Mouse (Mus musculus): ENCODE measurements around the gene Ndufb2.

Gene Ndufb2

DNA sequence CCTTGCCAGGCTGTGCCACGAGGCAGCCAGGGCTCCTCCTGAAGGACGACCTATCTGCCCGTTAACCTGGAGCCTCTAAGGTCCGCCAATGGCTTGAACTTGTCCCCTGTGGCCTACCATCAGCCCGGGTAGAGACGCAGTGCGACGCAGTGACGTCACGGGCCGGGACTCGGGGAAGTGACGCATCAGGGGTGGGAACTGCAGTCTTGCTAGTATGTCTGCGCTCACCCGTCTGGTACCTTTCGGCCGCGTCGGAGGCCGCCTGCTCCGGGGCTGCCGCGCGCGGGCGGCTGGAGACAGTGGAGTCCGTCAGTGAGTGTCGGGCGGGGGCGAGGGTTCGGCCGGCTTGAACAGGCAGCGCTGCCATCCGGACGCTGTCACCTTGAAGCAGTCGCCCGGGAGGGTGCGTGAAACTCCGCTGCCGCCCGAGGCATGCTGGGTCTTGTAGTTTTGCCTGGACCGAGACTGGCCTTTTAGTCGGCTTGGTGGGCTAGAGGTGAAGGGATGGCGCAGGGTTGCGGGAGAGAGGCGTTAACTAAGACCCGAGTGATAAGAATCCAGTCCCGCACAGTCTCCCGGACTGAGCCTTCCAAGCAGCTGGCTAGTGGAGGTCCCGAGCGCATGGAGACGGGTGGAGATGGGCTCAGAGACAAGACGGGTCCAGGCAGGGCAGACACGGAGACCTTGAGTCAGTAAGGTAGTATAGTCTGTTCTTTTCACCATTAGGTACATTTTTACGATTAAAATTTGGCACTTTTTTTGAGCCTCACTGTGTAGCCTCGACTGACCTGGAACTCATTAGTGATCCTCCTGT lies at the start of gene Ndufb2:
Gene Ndufb2, plus strand, starts transcription at position 174 of the 814 bp plus-strand sequence.
- peak; percentile 84 to 96 for DNase-seq (ENCODE audit: low spot score in 2 of 2)

DNA sequence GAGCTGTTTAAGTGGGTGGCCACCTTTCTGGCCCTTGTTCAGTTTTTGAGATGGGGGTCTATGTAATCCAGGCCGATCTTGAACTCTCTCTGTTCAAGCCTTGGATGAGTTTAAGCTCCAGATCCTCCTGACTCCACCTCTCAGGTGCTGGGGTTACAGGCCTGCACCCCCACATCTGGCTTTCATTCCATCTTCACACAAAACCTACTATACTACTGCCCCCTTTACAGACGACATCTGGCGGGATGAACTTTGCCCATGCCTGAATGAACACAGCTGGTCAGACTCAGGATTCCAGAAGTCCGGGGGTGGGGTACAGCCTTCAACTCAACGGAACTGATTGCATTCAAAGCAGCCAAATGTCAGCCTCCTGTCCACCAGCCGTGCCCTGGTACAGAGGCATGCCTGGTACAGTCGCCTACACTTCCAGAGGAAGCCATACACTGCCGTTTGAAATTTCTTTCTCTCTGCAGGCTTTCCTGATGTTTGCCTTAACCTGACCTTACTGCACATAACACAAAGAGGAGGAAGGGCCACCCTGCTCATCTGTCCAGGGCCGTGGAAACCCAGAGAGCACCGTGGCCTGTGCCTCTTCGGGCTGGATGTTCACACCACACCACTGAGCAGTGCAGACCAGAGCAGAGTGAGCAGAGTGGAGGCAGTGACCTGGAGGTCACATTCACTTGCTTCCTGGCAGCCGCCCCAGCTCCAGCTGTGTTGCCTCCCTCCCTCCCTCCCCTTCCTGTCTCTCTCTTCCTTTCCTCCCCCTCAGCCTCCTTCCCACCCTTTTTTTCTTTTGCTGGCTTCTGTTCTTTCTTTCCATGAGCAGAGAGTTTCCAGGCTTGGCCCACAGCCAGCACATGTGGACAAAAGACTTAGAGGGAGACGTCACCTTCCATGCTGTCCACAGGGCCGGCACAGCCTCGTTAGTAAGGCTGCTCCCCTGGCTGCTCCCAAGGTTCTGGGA lies 49.5 kb upstream of the Ndufb2 start:
- peak in 1 of 2 experiments; percentile 46 for DNase-seq (ENCODE audit: low spot score in 2 of 2)

DNA sequence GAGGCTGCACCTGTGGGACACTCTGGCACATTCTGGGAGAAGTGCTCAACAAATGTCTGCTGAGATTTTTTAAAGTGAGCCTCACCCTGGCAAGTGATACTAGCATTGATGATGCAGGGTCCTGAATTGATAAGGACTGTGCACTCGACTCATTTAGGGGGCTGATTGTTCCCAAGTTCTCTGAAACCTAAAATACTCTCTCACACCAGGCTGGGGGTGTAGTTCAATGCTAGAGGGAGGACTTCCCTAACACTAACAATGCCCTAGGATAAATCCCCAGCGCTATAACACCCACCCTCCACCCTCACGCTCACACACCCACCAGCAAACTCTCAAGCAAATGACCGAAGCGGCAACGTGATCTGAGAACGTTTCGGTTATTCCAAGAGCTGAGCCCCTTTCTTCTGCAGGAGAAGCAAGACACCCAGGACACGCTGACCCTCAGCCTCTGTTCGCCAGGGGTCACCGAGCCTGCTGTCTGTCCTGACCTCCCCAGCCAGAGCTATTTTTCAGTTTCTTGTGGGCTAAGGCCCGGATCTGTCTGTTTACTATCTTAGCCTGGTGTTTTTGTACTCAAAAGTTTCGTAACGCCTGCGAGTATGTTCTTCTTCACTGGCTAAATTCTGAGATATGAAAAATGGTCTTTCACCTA lies 48.5 kb upstream of the Ndufb2 start:
- DNase-seq (ENCODE audit: low spot score in 2 of 2): no peak

DNA sequence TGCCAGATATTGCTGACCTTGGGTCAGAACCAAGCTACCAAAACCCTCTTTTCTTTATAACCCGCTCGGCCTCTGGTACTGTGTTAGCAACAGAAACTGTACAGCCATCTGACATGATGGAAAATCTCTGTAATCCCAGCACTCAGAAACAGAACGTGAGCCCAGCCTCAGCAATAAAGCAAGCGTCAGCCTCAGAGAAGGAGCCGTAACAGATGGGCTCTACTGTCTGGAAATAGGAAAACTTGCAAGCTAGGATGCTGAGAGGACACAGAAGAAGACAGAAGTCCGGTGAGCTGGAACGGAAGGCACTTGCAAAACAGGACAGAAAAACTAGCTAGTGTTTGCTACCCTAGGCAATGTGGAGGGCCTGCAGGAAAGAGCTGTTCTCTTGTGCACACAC lies 46.9 kb upstream of the Ndufb2 start:
- no peak for DNase-seq (ENCODE audit: low spot score in 2 of 2)

DNA sequence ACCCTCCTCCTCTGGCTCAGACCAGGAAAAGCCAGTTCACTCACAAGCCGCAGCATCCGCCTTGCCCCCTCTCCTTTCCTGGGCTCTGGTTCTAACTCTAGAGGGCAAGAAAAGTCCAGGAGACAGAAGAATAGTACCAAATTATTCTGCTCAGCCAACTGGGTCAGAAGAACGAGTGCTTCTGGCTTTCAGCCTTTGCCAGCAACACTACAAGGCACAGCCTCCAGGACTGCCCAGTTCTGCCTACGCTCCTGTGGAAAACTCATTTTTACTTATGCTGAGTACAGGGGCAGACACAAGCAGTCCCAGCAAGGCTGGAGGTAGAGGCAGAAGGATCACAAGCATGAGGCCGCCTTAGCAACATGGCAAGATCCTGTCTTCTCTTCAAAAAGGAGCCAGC lies 44.3 kb upstream of the Ndufb2 start:
- no peak for DNase-seq (ENCODE audit: low spot score in 2 of 2)

- no peak for DNase-seq (ENCODE audit: low spot score in 2 of 2)
Measured at GRCm38 (mm10) chr6:39551981-39552636, 40.3 kb upstream of the Ndufb2 start.

GRCm38 (mm10) chr6:39554888-39555647 lies 37.3 kb upstream of the Ndufb2 start:
- DNase-seq (ENCODE audit: low spot score in 2 of 2): no peak

DNA sequence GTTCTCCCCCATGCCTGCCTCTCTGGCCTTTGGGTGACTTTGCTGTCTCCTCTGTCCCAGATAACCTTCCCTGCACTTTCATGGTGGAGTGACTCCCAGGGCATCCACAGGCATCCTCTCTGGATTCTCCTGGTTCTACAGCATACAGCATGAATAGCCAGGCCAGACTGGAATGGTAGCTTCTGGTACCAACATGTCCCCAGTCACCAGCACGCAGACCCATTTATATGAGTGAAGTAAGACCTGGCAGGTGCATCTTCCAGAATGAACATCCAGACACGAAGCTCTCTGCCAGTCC lies 36.8 kb upstream of the Ndufb2 start:
- DNase-seq (ENCODE audit: low spot score in 2 of 2): no peak

- DNase-seq (ENCODE audit: low spot score in 2 of 2): no peak
Measured at GRCm38 (mm10) chr6:39556900-39557659, 35.3 kb upstream of the Ndufb2 start.

DNA sequence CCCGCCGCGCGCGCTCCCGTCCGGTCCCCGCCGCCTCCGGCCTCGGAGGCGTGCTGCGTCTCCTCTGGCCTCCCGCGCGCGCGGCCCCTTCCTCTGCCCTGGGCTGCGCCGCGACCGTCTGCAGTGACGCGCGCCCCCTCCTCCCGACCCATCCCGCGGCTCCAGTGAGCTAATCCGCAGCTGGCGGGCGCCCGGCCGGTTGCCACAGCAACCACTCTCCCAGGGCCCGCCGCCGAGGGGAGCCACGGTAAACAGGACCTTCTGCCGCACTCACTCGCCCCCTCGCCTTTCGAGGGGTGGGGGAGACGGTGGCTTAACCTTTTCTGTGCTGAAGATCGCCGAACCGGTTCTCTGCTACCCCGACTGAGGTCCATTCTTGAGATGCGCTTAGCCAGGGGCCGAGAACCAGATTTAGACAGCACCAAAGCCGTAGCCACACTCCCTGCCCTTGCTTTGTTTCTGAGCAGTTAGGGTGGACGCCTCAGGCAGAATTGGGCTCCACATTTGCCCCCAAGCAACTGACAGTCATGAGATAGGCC lies 34.6 kb upstream of the Ndufb2 start, which contains the start of gene Dennd2a:
Gene Dennd2a, minus strand, starts transcription at position 145 of the 539 bp plus-strand sequence.
- peak; percentile 55 to 82 for DNase-seq (ENCODE audit: low spot score in 2 of 2)

DNA sequence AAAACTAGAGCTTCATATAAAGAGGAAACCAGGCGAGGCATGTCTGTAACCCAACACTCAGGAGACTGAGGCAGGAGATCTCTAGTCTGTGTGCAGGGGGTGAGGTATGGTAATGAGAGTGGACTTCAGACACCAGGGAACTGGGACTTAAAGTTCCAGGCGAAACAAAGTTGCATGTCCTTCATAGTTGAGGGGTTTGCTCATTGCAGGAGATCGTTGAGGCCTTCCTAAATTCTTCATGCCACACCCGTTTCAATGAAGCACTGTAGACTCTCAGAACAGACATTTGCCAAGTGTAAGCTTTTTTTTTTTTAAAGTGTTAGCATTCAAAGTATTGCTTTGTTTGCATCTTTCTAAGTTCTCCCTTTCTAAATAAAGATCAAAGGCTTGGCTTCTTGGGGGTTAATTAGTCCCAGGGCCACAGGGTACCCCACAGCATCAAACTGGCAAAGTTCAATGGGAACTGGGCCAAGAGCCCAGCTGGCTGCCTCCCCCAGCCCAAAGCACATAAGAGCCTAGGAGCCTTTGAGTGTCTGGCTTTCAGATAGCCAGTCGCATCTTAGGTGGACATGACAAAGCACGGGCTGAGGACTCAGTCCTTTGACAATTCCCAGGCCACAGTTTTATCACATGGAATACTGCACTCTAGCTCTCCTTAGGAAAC lies 33.0 kb upstream of the Ndufb2 start:
- DNase-seq (ENCODE audit: low spot score in 2 of 2): no peak

DNA sequence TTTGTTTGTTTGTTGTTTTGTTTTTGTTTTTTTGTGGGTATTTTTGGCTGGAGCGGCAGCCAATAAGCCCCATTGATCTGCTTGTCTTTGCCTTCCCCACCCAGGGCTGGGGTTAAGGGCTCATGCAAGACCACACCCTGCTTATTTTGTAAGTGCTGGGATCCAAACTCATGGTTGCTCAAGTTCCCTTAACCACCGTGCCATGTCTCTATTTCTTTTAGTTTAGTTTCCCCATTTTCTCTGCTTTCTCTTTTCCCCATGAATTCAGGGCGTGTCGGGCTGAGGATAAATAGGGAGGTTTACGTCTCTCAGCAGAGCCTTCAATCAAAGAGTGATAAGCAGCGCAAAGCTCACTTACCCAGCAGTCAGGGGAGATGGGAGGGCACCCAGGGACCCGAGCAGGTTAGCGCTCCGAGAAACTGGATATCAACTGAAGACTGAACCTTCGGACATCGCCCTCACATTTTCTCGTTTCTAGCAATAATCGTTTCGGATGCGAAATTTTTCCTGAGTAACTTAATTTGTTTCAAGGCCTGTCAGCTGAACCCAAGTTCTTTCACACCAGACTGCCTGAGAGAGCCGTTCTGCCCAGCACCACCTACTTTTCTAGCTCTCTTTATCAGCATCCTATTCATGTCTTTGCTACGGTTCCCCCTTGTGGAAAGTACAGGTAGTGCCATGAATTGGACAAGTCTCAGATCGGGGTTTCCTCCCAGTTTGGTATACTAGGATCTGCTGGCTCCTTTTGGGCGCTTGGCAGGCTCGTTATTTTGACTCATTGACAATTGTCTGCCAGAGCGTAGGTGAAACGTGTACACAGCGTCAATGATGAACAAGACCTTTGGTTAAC lies 30.0 kb upstream of the Ndufb2 start:
- peak; percentile 62 to 96 for DNase-seq (ENCODE audit: low spot score in 2 of 2)

- DNase-seq (ENCODE audit: low spot score in 2 of 2): no peak
Measured at GRCm38 (mm10) chr6:39567528-39567927, 24.8 kb upstream of the Ndufb2 start.

DNA sequence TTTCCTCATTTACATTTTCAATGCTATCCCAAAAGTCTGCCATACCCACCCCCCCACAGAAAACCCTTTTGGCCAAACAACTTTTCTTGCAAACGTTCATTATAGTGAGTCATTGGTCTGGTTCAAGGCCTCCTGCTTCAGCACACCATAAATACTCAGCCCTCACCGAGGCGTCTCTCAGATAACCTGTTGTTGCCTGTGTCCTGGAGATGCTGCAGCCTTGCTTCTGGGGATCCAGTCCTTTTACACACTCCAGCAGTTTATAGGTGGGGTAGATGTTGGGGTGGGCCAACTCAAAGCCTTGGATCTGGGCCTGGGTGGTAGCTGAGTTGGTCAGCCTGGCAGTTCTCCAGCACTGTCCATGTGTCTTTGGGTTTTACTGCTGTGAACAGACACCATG lies 21.9 kb upstream of the Ndufb2 start:
- no peak for DNase-seq (ENCODE audit: low spot score in 2 of 2)

- peak in 1 of 2 experiments; percentile 74 for DNase-seq (ENCODE audit: low spot score in 2 of 2)
Measured at GRCm38 (mm10) chr6:39573791-39574554, 18.4 kb upstream of the Ndufb2 start, which contains the start of gene Adck2. Gene Adck2, plus strand, starts transcription at chr6:39573873.

DNA sequence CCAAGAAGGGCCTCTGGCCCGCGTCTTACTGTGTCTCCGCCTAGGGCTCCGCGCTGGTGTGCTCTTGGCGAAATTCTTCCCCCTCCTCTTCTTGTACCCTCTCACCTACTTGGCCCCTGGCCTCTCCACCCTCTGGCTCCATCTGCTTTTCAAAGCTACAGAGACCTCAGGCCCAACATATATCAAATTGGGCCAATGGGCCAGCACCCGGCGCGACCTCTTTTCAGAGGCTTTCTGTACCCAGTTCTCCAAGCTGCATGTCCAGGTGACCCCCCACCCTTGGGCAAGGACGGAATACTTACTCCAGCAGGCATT lies 17.9 kb upstream of the Ndufb2 start:
- no peak for DNase-seq (ENCODE audit: low spot score in 2 of 2)

- no peak for DNase-seq (ENCODE audit: low spot score in 2 of 2)
Measured at GRCm38 (mm10) chr6:39574951-39575350, 17.4 kb upstream of the Ndufb2 start.

GRCm38 (mm10) chr6:39579552-39579951 lies 12.8 kb upstream of the Ndufb2 start:
- DNase-seq (ENCODE audit: low spot score in 2 of 2): no peak
